Mouse (Mus musculus): ENCODE results near the gene Rapgef3. TPM values are rescaled to one million over a fixed set of nuclear protein-coding genes. Genes with fewer than 3 reads are reported as not detected.

The Rapgef3 gene
- total RNA-seq, 2 experiments from 2014 or later = 8.2 to 13.1 TPM

- no peak for ATAC-seq (replicated peaks; ENCODE audit: low FRiP score, low TSS enrichment, poor library complexity, severe bottlenecking)
Observed at GRCm38 (mm10) chr15:97795559-97796235, 27.9 kb upstream of the Rapgef3 start.

- ATAC-seq (replicated peaks; ENCODE audit: low FRiP score, low TSS enrichment, poor library complexity, severe bottlenecking) = no peak
Observed at GRCm38 (mm10) chr15:97794268-97794667, 26.5 kb upstream of the Rapgef3 start.

- ATAC-seq (replicated peaks; ENCODE audit: low FRiP score, low TSS enrichment, poor library complexity, severe bottlenecking) = no peak
Observed at GRCm38 (mm10) chr15:97793386-97794153, 25.8 kb upstream of the Rapgef3 start.

GRCm38 (mm10) chr15:97791126-97791700 lies 23.4 kb upstream of the Rapgef3 start:
- no peak for ATAC-seq (replicated peaks; ENCODE audit: low FRiP score, low TSS enrichment, poor library complexity, severe bottlenecking)

GRCm38 (mm10) chr15:97789761-97790505 lies 22.2 kb upstream of the Rapgef3 start:
- no peak for ATAC-seq (replicated peaks; ENCODE audit: low FRiP score, low TSS enrichment, poor library complexity, severe bottlenecking)

- ATAC-seq (replicated peaks; ENCODE audit: low FRiP score, low TSS enrichment, poor library complexity, severe bottlenecking) = no peak
Observed at GRCm38 (mm10) chr15:97788821-97789220, 21.0 kb upstream of the Rapgef3 start.

- no peak for ATAC-seq (replicated peaks; ENCODE audit: low FRiP score, low TSS enrichment, poor library complexity, severe bottlenecking)
Observed at GRCm38 (mm10) chr15:97787799-97788667, 20.3 kb upstream of the Rapgef3 start.

- no peak for ATAC-seq (replicated peaks; ENCODE audit: low FRiP score, low TSS enrichment, poor library complexity, severe bottlenecking)
Observed at GRCm38 (mm10) chr15:97787148-97787798, 19.5 kb upstream of the Rapgef3 start.

- ATAC-seq (replicated peaks; ENCODE audit: low FRiP score, low TSS enrichment, poor library complexity, severe bottlenecking) = no peak
Observed at GRCm38 (mm10) chr15:97786412-97787112, 18.8 kb upstream of the Rapgef3 start.

GRCm38 (mm10) chr15:97785731-97786411 lies 18.1 kb upstream of the Rapgef3 start:
- peak; percentile 74 for ATAC-seq (replicated peaks; ENCODE audit: low FRiP score, low TSS enrichment, poor library complexity, severe bottlenecking)

GRCm38 (mm10) chr15:97784561-97785161 lies 16.9 kb upstream of the Rapgef3 start:
- ATAC-seq (replicated peaks; ENCODE audit: low FRiP score, low TSS enrichment, poor library complexity, severe bottlenecking) = 0 out of 2 replicates have a peak, but pooled peaks have one; percentile 5

- peak; percentile 45 for ATAC-seq (replicated peaks; ENCODE audit: low FRiP score, low TSS enrichment, poor library complexity, severe bottlenecking)
Observed at GRCm38 (mm10) chr15:97784092-97784559, 16.4 kb upstream of the Rapgef3 start.

GRCm38 (mm10) chr15:97782749-97783105 lies 15.0 kb upstream of the Rapgef3 start:
- peak; percentile 44 for ATAC-seq (replicated peaks; ENCODE audit: low FRiP score, low TSS enrichment, poor library complexity, severe bottlenecking)

- ATAC-seq (replicated peaks; ENCODE audit: low FRiP score, low TSS enrichment, poor library complexity, severe bottlenecking) = no peak
Observed at GRCm38 (mm10) chr15:97781961-97782748, 14.4 kb upstream of the Rapgef3 start.

- no peak for ATAC-seq (replicated peaks; ENCODE audit: low FRiP score, low TSS enrichment, poor library complexity, severe bottlenecking)
Observed at GRCm38 (mm10) chr15:97780611-97781031, 12.8 kb upstream of the Rapgef3 start.

- no peak for ATAC-seq (replicated peaks; ENCODE audit: low FRiP score, low TSS enrichment, poor library complexity, severe bottlenecking)
Observed at GRCm38 (mm10) chr15:97779576-97779975, 11.8 kb upstream of the Rapgef3 start.
